Mouse (Mus musculus) gastrocnemius, postnatal 4 days (tissue): ENCODE data around the gene Arnt. TPM values are rescaled to one million over a fixed set of nuclear protein-coding genes. Genes with fewer than 3 reads are reported as not detected.
A peak's percentile ranks its signal among the peaks of the same experiment; 100 is the strongest.
"Not testable (repeated sequence)": the region's sequence is repeated elsewhere in the genome, so short reads cannot be mapped to it uniquely, and the experiment has no call there.

Experiments used
- DNase-seq, 2 experiments: peaks; one replicate each; pipeline ENCODE4 v3.0.0; 2021 to 2022; ENCODE audit warnings: low spot score in 2 of 2, mixed read lengths in 2 of 2
- long read RNA-seq, 2 experiments: library from polyadenylated mRNA; stranded (forward); transcript quantifications; one replicate each; pipeline ENCODE4 v2.0.0; 2021
- total RNA-seq, 2 experiments: library from RNA; stranded (reverse); gene quantifications; 2 replicates each; pipeline ENCODE4 v1.2.3; 2021

The Arnt gene
- total RNA-seq, result 10 to 100 TPM; 59.6 to 72.8 TPM
- long read RNA-seq, experiment 1, full-length matches to known transcripts, result 13 of 29 reads
- long read RNA-seq, experiment 1, partial matches to known transcripts, result 4 of 29 reads
- long read RNA-seq, experiment 1, other reads (novel, unspliced or antisense), result 12 of 29 reads
- long read RNA-seq, experiment 2, full-length matches to known transcripts, result 24 of 47 reads
- long read RNA-seq, experiment 2, partial matches to known transcripts, result 2 of 47 reads
- long read RNA-seq, experiment 2, other reads (novel, unspliced or antisense), result 21 of 47 reads

GRCm38 (mm10) chr3:95434136-95434982 lies at the start of gene Arnt:
Gene Arnt, plus strand, starts transcription at chr3:95434388.
- peak; percentile 69 to 89 for DNase-seq

- no peak for DNase-seq
Observed at GRCm38 (mm10) chr3:95385401-95386075, 48.6 kb upstream of the Arnt start.

- no peak for DNase-seq
Observed at GRCm38 (mm10) chr3:95394385-95394784, 39.8 kb upstream of the Arnt start.

- no peak for DNase-seq
Observed at GRCm38 (mm10) chr3:95402741-95403140, 31.4 kb upstream of the Arnt start, which contains the start of gene 4930558C23Rik. Gene 4930558C23Rik, minus strand, starts transcription at chr3:95402841.

GRCm38 (mm10) chr3:95407728-95408127 lies 26.5 kb upstream of the Arnt start:
- no peak for DNase-seq

- no peak for DNase-seq
Observed at GRCm38 (mm10) chr3:95408852-95409251, 25.3 kb upstream of the Arnt start.

- DNase-seq, result no peak
Observed at GRCm38 (mm10) chr3:95412268-95412667, 21.9 kb upstream of the Arnt start.

GRCm38 (mm10) chr3:95417866-95418265 lies 16.3 kb upstream of the Arnt start:
- DNase-seq, result no peak

- DNase-seq, result not testable (repeated sequence)
Observed at GRCm38 (mm10) chr3:95426476-95426875, 7.7 kb upstream of the Arnt start.

GRCm38 (mm10) chr3:95427117-95427890 lies 6.9 kb upstream of the Arnt start:
- DNase-seq, result not testable (repeated sequence)

- DNase-seq, result peak in 1 of 2 experiments; percentile 22
Observed at GRCm38 (mm10) chr3:95427891-95428238, 6.3 kb upstream of the Arnt start.

GRCm38 (mm10) chr3:95428423-95428822 lies 5.8 kb upstream of the Arnt start:
- not testable (repeated sequence) for DNase-seq

GRCm38 (mm10) chr3:95433301-95433915 lies 780 bp upstream of the Arnt start:
- DNase-seq, result no peak

- no peak for DNase-seq
Observed at GRCm38 (mm10) chr3:95434983-95435370, 789 bp downstream of the Arnt start.

- no peak for DNase-seq
Observed at GRCm38 (mm10) chr3:95435561-95435960, 1.4 kb downstream of the Arnt start.

- not testable (repeated sequence) for DNase-seq
Observed at GRCm38 (mm10) chr3:95438636-95439035, 4.4 kb downstream of the Arnt start.

- no peak for DNase-seq
Observed at GRCm38 (mm10) chr3:95439670-95440069, 5.5 kb downstream of the Arnt start.

- DNase-seq, result no peak
Observed at GRCm38 (mm10) chr3:95442406-95443117, 8.4 kb downstream of the Arnt start.

- DNase-seq, result no peak
Observed at GRCm38 (mm10) chr3:95445311-95445710, 11.1 kb downstream of the Arnt start.

GRCm38 (mm10) chr3:95450408-95450807 lies 16.2 kb downstream of the Arnt start:
- peak in 1 of 2 experiments; percentile 30 for DNase-seq
